Mouse (Mus musculus) forebrain, postnatal 0 days (tissue): ENCODE data around the gene Tnik. TPM values are rescaled to one million over a fixed set of nuclear protein-coding genes. Genes with fewer than 3 reads are reported as not detected.

Experiments
- ATAC-seq: fragments of 200-750 bp; cut with Nextera tagmentation; 2 replicates; pipeline ENCODE4 v1.8.0; 2017; ENCODE audit warnings: mild to moderate bottlenecking, moderate library complexity
- DNase-seq: peaks from one replicate; pipeline ENCODE4 v3.0.0-alpha.2; 2015
- H3K27ac ChIP-seq: fragments of 300-500 bp; sonication (generic); 2 replicates; pipeline ENCODE4 v1.5.1; 2014; ENCODE audit warnings: low read depth, mild to moderate bottlenecking, antibody characterized with exemption, low read length, moderate library complexity, mixed read lengths
- H3K27me3 ChIP-seq: fragments of 300-500 bp; sonication (generic); 2 replicates; pipeline ENCODE4 v1.6.1; 2014; ENCODE audit warnings: mild to moderate bottlenecking, low read length, mixed read lengths; ENCODE audit not compliant: insufficient read depth
- H3K36me3 ChIP-seq: fragments of 300-500 bp; sonication (generic); 2 replicates; pipeline ENCODE4 v1.6.1; 2014; ENCODE audit warnings: mild to moderate bottlenecking, moderate library complexity; ENCODE audit not compliant: insufficient read depth
- H3K4me1 ChIP-seq: fragments of 300-500 bp; sonication (generic); 2 replicates; pipeline ENCODE4 v1.6.1; 2014; ENCODE audit warnings: antibody characterized with exemption; ENCODE audit not compliant: insufficient read depth
- H3K4me2 ChIP-seq: fragments of 300-500 bp; sonication (generic); 2 replicates; pipeline ENCODE4 v1.6.1; 2014; ENCODE audit warnings: low read depth, mild to moderate bottlenecking, moderate library complexity
- H3K4me3 ChIP-seq: fragments of 300-500 bp; sonication (generic); 2 replicates; pipeline ENCODE4 v1.5.1; 2014; ENCODE audit warnings: low read depth, low read length, mixed read lengths
- H3K9ac ChIP-seq: fragments of 300-500 bp; sonication (generic); 2 replicates; pipeline ENCODE4 v1.6.1; 2014; ENCODE audit warnings: mild to moderate bottlenecking
- H3K9me3 ChIP-seq: fragments of 300-500 bp; sonication (generic); 2 replicates; pipeline ENCODE4 v1.6.1; 2016; ENCODE audit warnings: low read length
- CTCF ChIP-seq: sonication (generic); IDR thresholded peaks from 2 replicates; pipeline ENCODE4 v1.5.1; 2016; ENCODE audit warnings: antibody characterized with exemption, control low read depth, low read depth
- WGBS: fragments of 180-500 bp; shearing (Covaris S2); extraction: QIAGEN DNeasy Blood & Tissue Kit; methylation state at CpG from one replicate; pipeline ENCODE4 v1.1.7; 2014; 5-methylcytosine and 5-hydroxymethylcytosine counted together
- polyA plus RNA-seq: library from polyadenylated mRNA; unstranded; fragments of >200 nt; fragmentation: Nextera tagmentation; extraction: Ambion mirVana; gene quantifications from 2 replicates; pipeline ENCODE4 v1.2.1, GENCODE M21; 2015
- total RNA-seq: library from RNA; depleted of rRNA; stranded (reverse); fragments of >200 nt; gene quantifications from 2 replicates; pipeline ENCODE4 v1.2.3, GENCODE M21; 2014

Gene Tnik
- total and polyA plus RNA-seq, 2 experiments from 2014 or later: 43.0 to 125 TPM

- Histone ChIP-seq H3K4me3 (no peak overlapping the region), H3K9me3 (no peaks in the 10 kb centered on the region), H3K27me3 (no peaks in the 10 kb centered on the region), H3K4me1 (no peaks in the 10 kb centered on the region), H3K36me3 (no peaks in the 10 kb centered on the region), H3K9ac (no peak overlapping the region), H3K4me2 (no peak overlapping the region), H3K27ac (no peak overlapping the region)
- DNase-seq (no peak), ATAC-seq (no peak)
- TF ChIP-seq CTCF: no peak
These were observed 129.5 kb downstream of the Tnik start for GRCm38 (mm10) chr3:28392542-28392941.

- Histone ChIP-seq H3K27me3 (no peaks in the 10 kb centered on the region), H3K9me3 (no peaks in the 10 kb centered on the region), H3K27ac (no peak overlapping the region), H3K36me3 (no peaks in the 10 kb centered on the region), H3K4me2 (no peak overlapping the region), H3K4me1 (no peaks in the 10 kb centered on the region), H3K9ac (no peak overlapping the region), H3K4me3 (no peak overlapping the region)
- ATAC-seq (no peak), DNase-seq (no peak)
- TF ChIP-seq CTCF: no peak
- 95% methylated on average over 1 of the region's 1 CpGs for WGBS
These were observed 135.8 kb downstream of the Tnik start for GRCm38 (mm10) chr3:28398781-28399180.

- H3K27ac ChIP-seq: no peak overlapping the region
- no peak overlapping the region for H3K9ac ChIP-seq
- WGBS: 88% methylated on average over 9 of the region's 9 CpGs
- H3K4me3 ChIP-seq: no peak overlapping the region
- DNase-seq: no peak
- H3K4me2 ChIP-seq: no peak overlapping the region
- H3K36me3 ChIP-seq: no peaks in the 10 kb centered on the region
- H3K27me3 ChIP-seq: no peaks in the 10 kb centered on the region
- no peaks in the 10 kb centered on the region for H3K4me1 ChIP-seq
- no peak for TF ChIP-seq CTCF
- ATAC-seq: no peak
- no peaks in the 10 kb centered on the region for H3K9me3 ChIP-seq
These were observed 136.7 kb downstream of the Tnik start for GRCm38 (mm10) chr3:28399593-28400216.

- H3K4me2 ChIP-seq: no peak overlapping the region
- no peaks in the 10 kb centered on the region for H3K27me3 ChIP-seq
- no peaks in the 10 kb centered on the region for H3K36me3 ChIP-seq
- H3K4me3 ChIP-seq: no peak overlapping the region
- H3K27ac ChIP-seq: 0 out of 2 replicates have a peak overlapping the region, but pooled peaks have one; percentile 35
- no peak for TF ChIP-seq CTCF
- no peaks in the 10 kb centered on the region for H3K9me3 ChIP-seq
- H3K9ac ChIP-seq: no peak overlapping the region
- no peaks in the 10 kb centered on the region for H3K4me1 ChIP-seq
- no peak for DNase-seq
- WGBS: 65% methylated on average over 9 of the region's 9 CpGs
- ATAC-seq: no peak
These were observed 138.3 kb downstream of the Tnik start for GRCm38 (mm10) chr3:28401335-28401734.

GRCm38 (mm10) chr3:28402221-28402620 is 139.2 kb downstream of the Tnik start:
- Histone ChIP-seq H3K36me3 (no peaks in the 10 kb centered on the region), H3K9ac (no peak overlapping the region), H3K4me3 (no peak overlapping the region), H3K9me3 (no peaks in the 10 kb centered on the region), H3K27me3 (no peaks in the 10 kb centered on the region), H3K27ac (0 out of 2 replicates have a peak overlapping the region, but pooled peaks have one; percentile 23), H3K4me1 (no peaks in the 10 kb centered on the region), H3K4me2 (no peak overlapping the region)
- 57% methylated on average over 6 of the region's 6 CpGs for WGBS
- DNase-seq: no peak
- ATAC-seq: peak; percentile 30
- no peak for TF ChIP-seq CTCF

- Histone ChIP-seq H3K36me3 (no peaks in the 10 kb centered on the region), H3K9ac (no peak overlapping the region), H3K9me3 (no peaks in the 10 kb centered on the region), H3K27ac (no peak overlapping the region), H3K4me3 (no peak overlapping the region), H3K27me3 (no peaks in the 10 kb centered on the region), H3K4me1 (no peaks in the 10 kb centered on the region; the same call in 1 of the 2 replicates), H3K4me2 (no peak overlapping the region)
- TF ChIP-seq CTCF: no peak
- ATAC-seq: no peak
- DNase-seq: no peak
- 39% methylated on average over 2 of the region's 2 CpGs for WGBS
These were observed 142.4 kb downstream of the Tnik start for GRCm38 (mm10) chr3:28405391-28405790.

- peak; percentile 93 for ATAC-seq
- TF ChIP-seq CTCF: peak; percentile 46
- no peak overlapping the region for H3K4me3 ChIP-seq
- DNase-seq: peak; percentile 76
- no peaks in the 10 kb centered on the region for H3K9me3 ChIP-seq
- 24% methylated on average over 12 of the region's 12 CpGs for WGBS
- H3K9ac ChIP-seq: no peak overlapping the region
- H3K27me3 ChIP-seq: no peaks in the 10 kb centered on the region
- no peak overlapping the region for H3K4me2 ChIP-seq
- no peaks in the 10 kb centered on the region for H3K36me3 ChIP-seq
- peak overlapping the region; percentile 47 for H3K27ac ChIP-seq
- no peaks in the 10 kb centered on the region; the same call in 1 of the 2 replicates for H3K4me1 ChIP-seq
These were observed 145.9 kb downstream of the Tnik start for GRCm38 (mm10) chr3:28408859-28409459.
